Mouse (Mus musculus) lung, embryonic 16.5 days (tissue): ENCODE results near the gene Cd164l2. TPM values are rescaled to one million over a fixed set of nuclear protein-coding genes. Genes with fewer than 3 reads are reported as not detected.
A peak's percentile ranks its signal among the peaks of the same experiment; 100 is the strongest.

Source experiments
- ATAC-seq: fragments of 200-750 bp; cut with Nextera tagmentation; 2 replicates; pipeline ENCODE4 v1.8.0; 2017; ENCODE audit warnings: low read depth, mild to moderate bottlenecking, moderate library complexity
- H3K27ac ChIP-seq: fragments of 300-500 bp; sonication (generic); 2 replicates; pipeline ENCODE4 v1.5.1; 2014; ENCODE audit warnings: mild to moderate bottlenecking, control low read depth, low read length
- H3K27me3 ChIP-seq: fragments of 300-500 bp; sonication (generic); 2 replicates; pipeline ENCODE4 v1.6.1; 2014; ENCODE audit warnings: low read depth, low read length, mixed read lengths; ENCODE audit not compliant: control insufficient read depth, insufficient read depth
- H3K36me3 ChIP-seq: fragments of 300-500 bp; sonication (generic); 2 replicates; pipeline ENCODE4 v1.6.1; 2014; ENCODE audit warnings: low read length; ENCODE audit not compliant: control insufficient read depth, insufficient read depth
- H3K4me1 ChIP-seq: fragments of 300-500 bp; sonication (generic); replicated peaks from 2 replicates; pipeline ENCODE4 v1.6.1; 2014; ENCODE audit warnings: low read length, mixed read lengths; ENCODE audit not compliant: control insufficient read depth, insufficient read depth
- H3K4me2 ChIP-seq: fragments of 300-500 bp; sonication (generic); 2 replicates; pipeline ENCODE4 v1.6.1; 2014; ENCODE audit warnings: low read depth, low read length, control low read depth
- H3K4me3 ChIP-seq: fragments of 300-500 bp; sonication (generic); 2 replicates; pipeline ENCODE4 v1.5.1; 2014; ENCODE audit warnings: mild to moderate bottlenecking, low read length, control low read depth
- H3K9ac ChIP-seq: fragments of 300-500 bp; sonication (generic); 2 replicates; pipeline ENCODE4 v1.6.1; 2014; ENCODE audit warnings: low read length, control low read depth
- H3K9me3 ChIP-seq: fragments of 300-500 bp; sonication (generic); 2 replicates; pipeline ENCODE4 v1.6.1; 2016; ENCODE audit warnings: low read length; ENCODE audit not compliant: control insufficient read depth
- WGBS: fragments of 180-500 bp; shearing (Covaris S2); extraction: QIAGEN DNeasy Blood & Tissue Kit; methylation state at CpG from one replicate; pipeline ENCODE4 v1.1.7; 2014; 5-methylcytosine and 5-hydroxymethylcytosine counted together
- polyA plus RNA-seq: library from polyadenylated mRNA; unstranded; fragments of >200 nt; fragmentation: Nextera tagmentation; extraction: Ambion mirVana; gene quantifications from 2 replicates; pipeline ENCODE4 v1.2.1, GENCODE M21; 2015

The Cd164l2 gene
- polyA plus RNA-seq, 1 experiment from 2014 or later = 7.7 TPM

DNA sequence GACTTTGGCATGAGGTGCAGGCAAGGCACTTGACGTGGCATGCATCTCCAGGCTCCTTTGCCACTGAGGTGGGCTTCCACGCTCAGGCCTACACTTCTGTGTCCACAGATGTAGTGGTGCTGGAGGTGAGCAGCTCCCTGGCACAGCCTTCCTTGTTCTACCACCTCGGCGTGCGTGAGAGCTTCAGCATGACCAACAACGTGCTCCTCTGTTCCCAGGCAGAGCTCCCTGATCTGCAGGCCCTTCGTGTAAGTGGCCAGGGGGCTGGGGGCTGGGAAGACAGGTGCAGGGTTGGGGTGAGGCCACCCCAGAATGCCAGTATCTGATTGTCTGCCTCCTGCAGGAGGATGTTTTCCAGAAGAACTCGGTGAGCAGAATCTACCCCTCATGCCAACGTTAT, 30.8 kb downstream of the Cd164l2 start:
- no peaks in the 10 kb centered on the region for H3K9me3 ChIP-seq
- ATAC-seq = no peak
- H3K4me1 ChIP-seq = peaks cover 13% of the 10 kb centered on the region
- no peak overlapping the region for H3K4me3 ChIP-seq
- no peak overlapping the region for H3K4me2 ChIP-seq
- H3K9ac ChIP-seq = no peak overlapping the region
- no peak overlapping the region for H3K27ac ChIP-seq
- peaks cover 20% of the 10 kb centered on the region for H3K27me3 ChIP-seq
- H3K36me3 ChIP-seq = no peaks in the 10 kb centered on the region
- WGBS = 58% methylated on average over 9 of the region's 9 CpGs

DNA sequence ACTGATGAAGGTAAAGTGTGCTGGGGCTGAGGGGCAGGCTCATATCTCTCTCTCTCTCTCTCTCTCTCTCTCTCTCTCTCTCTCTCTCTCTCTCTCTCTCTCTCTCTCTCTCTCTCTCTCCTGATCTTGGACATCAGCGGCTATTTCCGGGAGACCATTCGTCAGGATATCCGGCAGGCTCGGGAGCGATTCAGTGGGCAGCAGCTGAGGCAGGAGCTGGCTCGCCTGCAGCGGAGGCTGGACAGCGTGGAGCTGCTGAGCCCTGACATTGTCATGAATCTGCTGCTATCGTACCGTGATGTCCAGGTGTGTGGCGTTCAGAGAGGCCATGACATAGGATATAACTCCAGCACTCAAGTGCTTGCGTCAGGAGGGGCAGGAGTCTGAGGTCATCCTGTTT, 31.6 kb downstream of the Cd164l2 start:
- Histone ChIP-seq H3K27me3 (peaks cover 24% of the 10 kb centered on the region), H3K4me1 (peaks cover 13% of the 10 kb centered on the region), H3K9me3 (no peaks in the 10 kb centered on the region), H3K9ac (no peak overlapping the region), H3K4me2 (no peak overlapping the region), H3K4me3 (no peak overlapping the region), H3K36me3 (no peaks in the 10 kb centered on the region), H3K27ac (no peak overlapping the region)
- 21% methylated on average over 13 of the region's 13 CpGs for WGBS
- no peak for ATAC-seq

DNA sequence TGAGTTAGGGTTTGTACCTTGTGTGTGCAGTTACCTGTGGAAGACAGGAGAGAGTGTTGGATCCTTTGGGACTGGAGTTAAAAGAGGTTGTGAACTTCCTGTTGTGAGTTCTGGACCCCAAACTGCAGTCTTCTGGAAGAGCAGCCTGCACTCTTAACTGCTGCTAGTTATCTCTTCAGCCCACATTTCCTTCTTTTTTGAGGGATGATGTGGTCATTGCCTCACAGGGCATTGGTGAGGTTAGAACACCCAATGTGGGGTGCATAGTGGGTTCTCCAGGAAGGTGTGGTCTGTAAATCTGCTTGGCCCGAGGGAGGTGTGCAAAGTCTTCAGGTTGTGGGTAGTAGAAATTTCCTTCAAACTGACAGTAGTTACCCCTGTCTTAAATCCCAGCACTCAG, 32.4 kb downstream of the Cd164l2 start:
- Histone ChIP-seq H3K9ac (no peak overlapping the region), H3K27me3 (peaks cover 27% of the 10 kb centered on the region), H3K4me1 (peaks cover 13% of the 10 kb centered on the region), H3K9me3 (no peaks in the 10 kb centered on the region), H3K36me3 (no peaks in the 10 kb centered on the region), H3K27ac (no peak overlapping the region), H3K4me3 (no peak overlapping the region), H3K4me2 (no peak overlapping the region)
- no peak for ATAC-seq
- whole genome bisulfite sequencing = 65% methylated on average over 1 of the region's 1 CpGs

DNA sequence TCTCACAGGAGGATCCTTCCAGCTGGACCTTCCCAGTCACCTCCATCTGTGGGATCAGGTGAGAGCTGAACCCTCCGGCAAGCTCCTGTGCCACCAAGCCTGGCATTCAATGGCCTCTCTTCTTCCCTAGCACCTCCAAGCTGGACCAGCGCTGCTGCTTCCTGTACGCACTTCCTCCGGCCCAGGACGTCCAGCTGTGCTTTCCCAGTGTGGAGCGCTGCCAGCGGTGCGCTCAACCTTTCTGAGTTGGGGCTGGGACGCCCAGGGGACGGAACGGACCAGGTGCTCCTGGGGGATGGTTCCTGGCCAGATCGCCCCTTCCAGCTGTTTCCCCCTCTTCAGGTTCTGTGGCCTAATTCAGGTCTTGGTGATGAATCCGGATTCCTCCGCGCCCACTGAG, 35.1 kb downstream of the Cd164l2 start:
- Histone ChIP-seq H3K27ac (no peak overlapping the region), H3K27me3 (peaks cover 46% of the 10 kb centered on the region), H3K4me1 (peaks cover 14% of the 10 kb centered on the region), H3K9me3 (no peaks in the 10 kb centered on the region), H3K4me3 (no peak overlapping the region), H3K9ac (no peak overlapping the region), H3K36me3 (no peaks in the 10 kb centered on the region), H3K4me2 (no peak overlapping the region)
- WGBS = 17% methylated on average over 15 of the region's 15 CpGs
- no peak for ATAC-seq

DNA sequence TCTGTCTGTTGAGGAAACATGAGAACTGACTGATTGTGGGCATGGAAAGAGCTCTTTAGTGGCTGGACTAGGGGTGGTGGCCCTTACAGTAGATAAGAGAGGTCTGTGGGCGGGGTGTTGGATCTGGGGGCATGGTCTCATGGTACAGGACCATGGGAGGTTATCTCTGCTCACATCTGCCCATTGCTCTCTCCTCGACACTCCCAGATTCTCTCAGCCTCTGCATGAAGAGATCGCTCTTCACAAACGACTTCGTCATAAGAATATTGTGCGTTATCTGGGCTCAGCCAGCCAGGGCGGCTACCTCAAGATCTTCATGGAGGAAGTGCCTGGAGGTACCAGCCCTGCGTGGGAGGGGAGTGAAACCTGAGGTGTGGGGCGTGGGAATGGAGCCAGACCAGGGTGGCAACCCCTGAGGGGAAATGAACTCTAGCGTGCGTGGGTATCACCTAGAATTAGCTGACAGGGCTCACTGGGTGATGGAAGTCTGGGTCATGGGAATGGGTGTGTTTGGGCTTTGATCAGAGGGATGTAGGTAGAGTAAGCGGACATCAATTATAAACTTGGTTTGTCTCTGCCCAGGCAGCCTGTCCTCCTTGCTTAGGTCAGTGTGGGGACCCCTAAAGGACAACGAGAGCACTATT, 36.0 kb downstream of the Cd164l2 start:
- H3K4me1 ChIP-seq = peaks cover 13% of the 10 kb centered on the region
- H3K9me3 ChIP-seq = no peaks in the 10 kb centered on the region
- no peaks in the 10 kb centered on the region for H3K36me3 ChIP-seq
- WGBS = 59% methylated on average over 13 of the region's 13 CpGs
- no peak overlapping the region for H3K4me3 ChIP-seq
- ATAC-seq = no peak
- H3K9ac ChIP-seq = no peak overlapping the region
- no peak overlapping the region for H3K27ac ChIP-seq
- no peak overlapping the region for H3K4me2 ChIP-seq
- peaks cover 42% of the 10 kb centered on the region for H3K27me3 ChIP-seq

DNA sequence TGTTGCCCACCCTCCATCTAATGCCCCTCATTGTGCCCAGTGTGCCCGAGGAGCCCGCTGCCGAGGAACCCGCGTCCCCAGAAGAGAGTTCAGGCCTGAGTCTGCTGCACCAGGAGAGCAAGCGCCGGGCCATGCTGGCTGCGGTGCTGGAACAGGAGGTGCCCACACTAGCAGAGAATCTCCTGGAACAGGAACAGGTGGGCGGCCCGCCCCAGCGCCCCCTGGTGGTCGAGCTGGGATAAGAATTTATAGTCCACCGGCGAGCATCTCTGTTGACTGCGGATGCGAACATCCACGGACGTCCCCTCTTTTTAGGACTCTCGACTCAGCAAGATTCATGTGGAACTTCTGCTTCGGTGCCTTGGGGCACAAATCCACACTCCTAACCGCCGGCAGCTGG, 38.7 kb downstream of the Cd164l2 start:
- Histone ChIP-seq H3K36me3 (no peaks in the 10 kb centered on the region), H3K27me3 (peaks cover 41% of the 10 kb centered on the region), H3K4me3 (peak overlapping the region; percentile 40), H3K4me1 (peaks cover 13% of the 10 kb centered on the region), H3K9me3 (no peaks in the 10 kb centered on the region), H3K27ac (no peak overlapping the region), H3K9ac (0 out of 2 replicates have a peak overlapping the region, but pooled peaks have one; percentile 33), H3K4me2 (peak overlapping the region; percentile 68)
- 3% methylated on average over 22 of the region's 22 CpGs for WGBS
- ATAC-seq = peak; percentile 67

DNA sequence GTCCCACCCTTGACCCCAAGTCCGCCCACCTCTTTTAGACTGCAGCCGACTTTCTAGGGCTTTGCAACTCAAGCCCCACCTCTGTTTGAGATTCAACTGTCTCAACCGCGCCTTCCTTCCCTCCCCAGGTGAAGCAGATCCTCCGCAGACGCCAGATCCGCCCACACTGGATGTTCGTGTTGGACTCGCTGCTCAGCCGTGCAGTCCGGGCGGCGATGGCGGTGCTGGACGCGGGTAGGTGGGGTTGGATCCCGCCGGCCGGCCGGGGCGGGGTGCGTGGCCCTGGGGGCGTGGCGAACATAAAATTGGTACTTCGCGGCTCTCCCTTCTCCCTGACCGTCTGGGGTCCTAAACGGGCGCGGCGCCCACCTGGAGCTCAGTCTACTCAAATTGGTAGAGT, 39.3 kb downstream of the Cd164l2 start:
- Histone ChIP-seq H3K4me2 (peak overlapping the region; percentile 68), H3K4me1 (peaks cover 13% of the 10 kb centered on the region), H3K27me3 (peaks cover 42% of the 10 kb centered on the region), H3K27ac (no peak overlapping the region), H3K36me3 (no peaks in the 10 kb centered on the region), H3K9me3 (no peaks in the 10 kb centered on the region), H3K9ac (peak overlapping the region; percentile 49; the same call in 1 of the 2 replicates), H3K4me3 (peak overlapping the region; percentile 40)
- ATAC-seq = 0 out of 2 replicates have a peak, but pooled peaks have one; percentile 27
- WGBS = 5% methylated on average over 31 of the region's 31 CpGs

DNA sequence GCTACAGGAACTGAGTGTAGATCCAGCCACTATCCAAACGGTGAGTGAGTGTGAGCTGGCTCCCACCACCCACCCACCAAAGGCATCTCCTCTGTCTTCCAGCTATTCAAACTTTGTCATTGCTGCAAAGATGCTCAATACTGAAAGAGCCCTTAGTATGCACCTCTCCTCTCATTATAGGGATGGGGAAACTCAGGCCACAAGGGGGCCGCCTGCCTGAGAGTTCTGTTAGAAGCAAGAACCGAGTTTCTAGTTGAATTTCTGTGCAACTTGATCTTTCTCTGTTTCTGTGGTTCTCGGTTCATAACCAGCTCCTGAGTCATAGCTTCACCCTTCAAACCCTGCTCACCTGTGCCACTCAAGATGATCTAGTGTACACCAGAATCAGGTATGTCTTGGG, 40.2 kb downstream of the Cd164l2 start:
- H3K27me3 ChIP-seq = peaks cover 38% of the 10 kb centered on the region
- WGBS = 47% methylated on average over 4 of the region's 4 CpGs
- H3K4me2 ChIP-seq = no peak overlapping the region
- H3K36me3 ChIP-seq = no peaks in the 10 kb centered on the region
- H3K4me1 ChIP-seq = peaks cover 13% of the 10 kb centered on the region
- no peak for ATAC-seq
- H3K27ac ChIP-seq = no peak overlapping the region
- H3K9me3 ChIP-seq = no peaks in the 10 kb centered on the region
- H3K4me3 ChIP-seq = no peak overlapping the region
- H3K9ac ChIP-seq = no peak overlapping the region

DNA sequence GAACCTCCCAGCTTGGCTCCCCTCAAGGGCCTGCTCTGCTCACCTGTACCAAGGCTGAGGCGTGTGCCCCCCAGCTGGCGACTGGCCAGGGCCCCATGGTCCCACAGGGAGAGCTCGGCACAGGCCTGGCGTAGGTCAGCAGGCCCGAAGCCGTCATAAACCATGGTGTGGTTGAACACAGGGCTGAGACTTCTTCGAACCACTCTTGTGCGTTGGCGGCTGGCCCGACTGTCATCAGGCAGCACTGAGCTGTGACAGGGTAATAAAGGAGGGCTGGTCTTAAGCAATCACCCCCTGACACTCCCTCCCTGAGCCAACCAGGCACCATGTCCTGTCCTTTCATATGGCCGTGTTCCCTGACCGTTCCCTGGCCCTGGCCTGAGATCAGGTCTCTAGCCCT, 41.5 kb downstream of the Cd164l2 start:
- Histone ChIP-seq H3K4me1 (peaks cover 13% of the 10 kb centered on the region), H3K27me3 (peaks cover 31% of the 10 kb centered on the region), H3K9me3 (no peaks in the 10 kb centered on the region), H3K4me3 (no peak overlapping the region), H3K9ac (no peak overlapping the region), H3K36me3 (no peaks in the 10 kb centered on the region), H3K27ac (no peak overlapping the region), H3K4me2 (no peak overlapping the region)
- no peak for ATAC-seq
- WGBS = 70% methylated on average over 12 of the region's 12 CpGs

DNA sequence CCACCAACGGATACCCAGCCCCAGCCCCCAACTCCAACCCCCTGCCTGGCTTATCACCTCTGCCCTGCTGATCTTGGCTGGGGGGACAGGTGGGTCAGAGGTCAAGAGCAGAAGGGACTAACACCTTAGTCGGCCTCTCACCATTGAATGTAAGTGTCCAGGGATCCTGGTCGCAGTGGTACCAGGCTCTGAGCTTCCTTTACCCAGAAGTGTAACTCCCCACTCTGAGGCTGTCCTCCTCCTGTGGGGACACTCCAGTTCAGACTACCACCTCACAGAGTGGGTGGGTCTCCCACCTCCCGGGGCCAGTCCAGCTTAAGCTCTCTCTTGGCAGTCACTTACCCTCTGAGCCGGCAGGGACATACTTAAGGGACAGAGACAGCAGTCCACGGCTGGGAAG, 43.5 kb downstream of the Cd164l2 start:
- Histone ChIP-seq H3K9ac (no peak overlapping the region), H3K9me3 (no peaks in the 10 kb centered on the region), H3K27ac (no peak overlapping the region), H3K4me2 (no peak overlapping the region), H3K4me3 (no peak overlapping the region), H3K4me1 (peaks cover 10% of the 10 kb centered on the region), H3K27me3 (peaks cover 25% of the 10 kb centered on the region), H3K36me3 (no peaks in the 10 kb centered on the region)
- no peak for ATAC-seq
- 45% methylated on average over 6 of the region's 6 CpGs for WGBS
